Mouse (Mus musculus) bone marrow, adult 2 months (tissue): ENCODE results near the gene Fyn.

Experiments
- CTCF ChIP-seq: fragments of 200-500 bp; IDR thresholded peaks from 2 replicates; pipeline ENCODE4 v1.5.1; 2011; ENCODE audit warnings: low read length, control low read depth; ENCODE audit not compliant: control insufficient read depth, insufficient read depth
- POLR2A ChIP-seq: fragments of 200-500 bp; IDR thresholded peaks from 2 replicates; pipeline ENCODE4 v1.6.1; 2011; ENCODE audit warnings: low read depth, mild to moderate bottlenecking, control low read depth, low read length, borderline replicate concordance; ENCODE audit not compliant: control insufficient read depth

GRCm38 (mm10) chr10:39568991-39569390, 200.3 kb downstream of the Fyn start:
- TF ChIP-seq POLR2A: no peak
- TF ChIP-seq CTCF: no peak
